Mouse (Mus musculus): Measurements from ENCODE around the gene Hnrnpa2b1. TPM values are rescaled to one million over a fixed set of nuclear protein-coding genes. Genes with fewer than 3 reads are reported as not detected.
"Not testable (repeated sequence)": the region's sequence is repeated elsewhere in the genome, so short reads cannot be mapped to it uniquely, and the experiment has no call there.

Gene Hnrnpa2b1
- 1,149 and 1,154 TPM in 2 replicates for total RNA-seq (2015)
- 1,039 and 1,264 TPM in 2 replicates for total RNA-seq (2017)

DNA sequence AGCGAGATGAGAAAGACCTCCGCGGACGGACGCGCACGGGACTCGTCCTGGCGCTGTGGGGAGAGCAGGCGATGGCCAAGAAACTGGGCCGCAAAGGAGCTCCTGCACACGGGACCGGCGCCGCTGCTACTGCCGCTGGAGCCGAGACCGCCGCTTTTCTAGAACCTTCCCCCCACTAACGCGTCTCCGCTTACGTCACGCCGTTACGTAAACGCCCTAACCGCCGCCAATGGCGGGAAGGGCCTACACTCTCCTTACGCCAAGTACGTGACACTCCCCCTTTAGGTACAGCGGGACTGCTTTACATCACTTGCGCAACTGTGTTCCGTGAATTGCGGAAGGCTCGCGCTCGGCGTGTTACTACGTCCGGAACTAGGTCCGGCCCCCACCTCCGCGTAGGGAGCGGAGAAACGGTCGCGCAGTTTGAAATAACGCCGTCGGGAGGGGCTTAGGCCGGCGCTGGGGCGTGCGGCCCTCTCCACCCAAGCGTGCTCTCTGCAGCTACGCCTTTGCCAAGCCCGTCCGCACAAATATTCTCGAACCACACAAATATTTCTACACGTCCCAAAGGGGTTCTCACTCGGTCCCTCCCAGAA, at the start of gene Hnrnpa2b1:
TSS of gene Hnrnpa2b1 (minus strand) at position 180 of the 596 bp plus-strand sequence.
- peak; percentile 76 for ATAC-seq (ENCODE audit: poor library complexity, severe bottlenecking)

GRCm38 (mm10) chr6:51514860-51515259, 45.2 kb upstream of the Hnrnpa2b1 start:
- ATAC-seq (ENCODE audit: poor library complexity, severe bottlenecking): no peak

DNA sequence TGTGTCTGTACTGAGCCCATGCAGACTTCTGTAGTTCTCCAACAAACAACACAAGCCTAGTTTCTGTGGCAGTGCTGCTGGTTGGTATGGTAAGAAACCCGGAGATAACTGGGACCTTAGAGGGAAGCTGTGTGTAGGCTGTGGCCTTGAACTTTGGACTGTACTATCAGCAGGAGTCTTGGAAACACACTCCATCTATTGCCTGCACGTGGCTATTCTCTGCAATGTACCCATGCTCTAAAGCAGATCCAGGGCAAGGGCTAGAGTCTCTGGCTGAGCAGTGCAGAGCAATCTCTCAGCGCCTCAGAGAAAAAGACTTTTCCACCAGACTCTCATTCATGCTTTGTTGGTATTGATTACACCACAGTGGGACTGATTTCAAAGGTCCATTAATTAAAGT, 44.1 kb upstream of the Hnrnpa2b1 start:
- ATAC-seq (ENCODE audit: poor library complexity, severe bottlenecking): no peak

- ATAC-seq (ENCODE audit: poor library complexity, severe bottlenecking): no peak
These were observed 41.3 kb upstream of the Hnrnpa2b1 start for GRCm38 (mm10) chr6:51510946-51511345.

GRCm38 (mm10) chr6:51510094-51510493, 40.4 kb upstream of the Hnrnpa2b1 start:
- peak; percentile 77 for ATAC-seq (ENCODE audit: poor library complexity, severe bottlenecking)

DNA sequence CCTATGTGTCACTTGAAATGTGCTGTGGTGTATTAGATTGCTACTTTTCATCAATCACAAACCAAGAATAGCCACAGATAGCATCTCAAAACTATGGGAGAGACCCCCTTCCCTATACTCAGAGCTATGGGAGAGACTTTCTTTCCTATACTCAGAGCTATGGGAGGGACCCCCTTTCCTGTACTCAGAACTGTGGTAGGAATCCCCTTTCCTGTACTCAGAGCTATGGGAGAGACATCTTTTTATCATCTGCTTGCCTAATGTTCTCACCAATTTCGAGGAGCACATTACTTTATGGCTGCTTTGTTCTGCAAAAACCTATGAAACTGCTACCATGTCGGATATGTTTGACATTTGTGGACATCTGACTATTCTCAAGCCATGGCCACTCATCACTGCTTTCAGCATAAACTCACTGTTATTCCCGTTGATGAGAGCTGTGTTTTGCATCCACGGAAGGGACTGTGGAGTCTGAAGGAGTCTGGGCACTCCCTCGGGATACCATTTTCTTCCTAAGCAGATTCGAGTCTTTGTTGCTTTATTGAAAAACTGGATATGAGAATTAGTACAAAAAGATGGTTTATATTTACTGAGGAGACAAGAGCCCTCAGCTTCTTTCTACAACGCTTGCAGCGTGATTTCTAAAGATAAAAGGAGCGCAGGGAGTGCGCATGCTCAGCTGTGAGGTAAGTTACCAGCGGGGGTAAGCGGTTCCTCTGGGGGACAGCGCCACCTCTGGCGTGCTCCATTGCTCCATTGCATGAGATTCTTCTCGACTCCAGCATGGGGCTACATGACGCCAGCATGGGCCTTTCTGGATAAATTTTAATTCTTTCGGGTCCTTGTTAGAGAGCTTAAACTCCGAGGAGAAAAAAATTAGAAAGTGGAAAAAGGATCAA, 39.3 kb upstream of the Hnrnpa2b1 start:
- peak; percentile 97 for ATAC-seq (ENCODE audit: poor library complexity, severe bottlenecking)

- ATAC-seq (ENCODE audit: poor library complexity, severe bottlenecking): no peak
These were observed 37.9 kb upstream of the Hnrnpa2b1 start for GRCm38 (mm10) chr6:51507556-51507955.

GRCm38 (mm10) chr6:51505671-51506070, 36.0 kb upstream of the Hnrnpa2b1 start:
- ATAC-seq (ENCODE audit: poor library complexity, severe bottlenecking): no peak

GRCm38 (mm10) chr6:51497321-51498111, 27.8 kb upstream of the Hnrnpa2b1 start:
- no peak for ATAC-seq (ENCODE audit: poor library complexity, severe bottlenecking)

GRCm38 (mm10) chr6:51489787-51490186, 20.1 kb upstream of the Hnrnpa2b1 start:
- no peak for ATAC-seq (ENCODE audit: poor library complexity, severe bottlenecking)

DNA sequence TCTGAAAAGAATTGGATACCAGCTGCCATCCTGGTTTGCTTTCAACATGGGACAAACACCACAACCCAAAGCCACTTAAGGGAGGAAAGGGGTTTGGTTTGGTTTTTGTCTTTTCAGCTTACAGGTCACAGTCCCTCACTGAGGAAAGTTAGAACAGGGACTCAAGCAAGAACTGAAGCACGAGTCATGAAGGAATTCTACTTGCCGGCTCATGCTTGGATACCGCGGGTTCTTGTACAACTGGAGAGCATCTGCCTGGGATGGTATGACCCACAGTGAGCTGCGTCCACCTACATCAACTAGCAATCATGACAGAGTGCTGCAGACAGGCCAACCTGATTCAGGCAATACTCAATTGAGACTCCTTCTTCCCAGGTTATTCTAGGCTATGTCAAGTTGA, 17.0 kb upstream of the Hnrnpa2b1 start:
- no peak for ATAC-seq (ENCODE audit: poor library complexity, severe bottlenecking)

GRCm38 (mm10) chr6:51486076-51486710, 16.5 kb upstream of the Hnrnpa2b1 start:
- no peak for ATAC-seq (ENCODE audit: poor library complexity, severe bottlenecking)

DNA sequence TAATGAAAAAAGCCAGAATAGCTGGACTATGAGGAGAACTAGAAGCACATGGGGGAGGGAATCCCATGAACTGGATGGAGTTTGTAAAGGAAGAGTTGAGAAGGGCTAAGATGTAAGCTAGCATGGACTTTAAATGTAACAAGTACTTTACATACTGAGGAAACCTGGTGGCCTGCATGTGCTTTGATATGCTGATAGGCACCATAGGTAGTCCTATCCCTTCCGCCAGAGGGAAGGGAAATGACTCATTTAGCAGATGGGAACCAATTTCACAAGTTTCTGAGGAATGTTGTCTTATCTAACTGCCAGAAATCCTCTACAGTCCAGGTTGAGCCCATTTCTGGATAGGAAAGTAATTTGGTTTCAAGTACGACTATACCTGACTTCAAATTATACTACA, 16.0 kb upstream of the Hnrnpa2b1 start:
- no peak for ATAC-seq (ENCODE audit: poor library complexity, severe bottlenecking)

- ATAC-seq (ENCODE audit: poor library complexity, severe bottlenecking): not testable (repeated sequence)
These were observed 14.9 kb upstream of the Hnrnpa2b1 start for GRCm38 (mm10) chr6:51484556-51484955.

DNA sequence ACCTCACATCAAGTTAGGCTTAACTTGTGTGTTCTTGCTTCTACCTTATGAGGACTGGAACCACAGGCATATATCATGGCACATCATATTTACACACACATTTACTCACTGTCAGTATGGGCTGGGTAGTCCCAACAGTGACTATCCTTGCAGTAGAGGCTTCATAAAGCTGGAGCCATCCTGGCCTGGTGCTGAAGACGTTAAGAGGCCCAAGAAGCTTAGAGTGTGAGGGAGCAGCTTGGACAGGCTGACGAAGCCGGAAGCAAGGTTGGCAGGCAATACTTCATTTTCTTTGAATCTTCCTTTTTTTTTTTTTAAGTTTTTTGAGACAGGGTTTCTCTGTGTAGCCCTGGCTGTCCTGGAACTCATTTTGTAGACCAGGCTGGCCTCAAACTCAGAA, 14.2 kb upstream of the Hnrnpa2b1 start:
- no peak for ATAC-seq (ENCODE audit: poor library complexity, severe bottlenecking)

- ATAC-seq (ENCODE audit: poor library complexity, severe bottlenecking): no peak
These were observed 11.9 kb upstream of the Hnrnpa2b1 start for GRCm38 (mm10) chr6:51481548-51481947.

GRCm38 (mm10) chr6:51479136-51479731, 9.5 kb upstream of the Hnrnpa2b1 start:
- ATAC-seq (ENCODE audit: poor library complexity, severe bottlenecking): peak; percentile 15; the same call in 1 of the 2 replicates

GRCm38 (mm10) chr6:51472213-51472612, 2.5 kb upstream of the Hnrnpa2b1 start:
- no peak for ATAC-seq (ENCODE audit: poor library complexity, severe bottlenecking)

- ATAC-seq (ENCODE audit: poor library complexity, severe bottlenecking): no peak
These were observed 2.1 kb upstream of the Hnrnpa2b1 start for GRCm38 (mm10) chr6:51471782-51472181.

DNA sequence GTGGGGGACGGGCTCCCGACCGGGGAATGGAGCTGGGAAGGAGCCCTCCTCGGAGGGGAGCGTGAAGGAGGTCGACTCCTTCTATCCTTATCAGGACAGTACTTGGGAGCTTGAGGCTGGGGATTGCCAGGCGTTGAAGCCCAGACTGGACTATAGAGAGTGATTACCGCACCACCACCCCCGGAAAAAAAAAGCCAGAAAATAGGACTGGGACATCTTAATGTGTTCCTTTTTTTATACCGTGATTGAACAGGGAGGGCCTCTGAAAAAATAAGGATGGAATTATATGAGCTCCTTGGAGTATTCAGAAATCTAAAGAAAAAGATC, 1.4 kb upstream of the Hnrnpa2b1 start:
- ATAC-seq (ENCODE audit: poor library complexity, severe bottlenecking): no peak

Data from megakaryocyte, adult 5-6 weeks (primary cell).